Mouse (Mus musculus) embryonic facial prominence, embryonic 11.5 days (tissue): ENCODE data around the gene Nyx. TPM values are rescaled to one million over a fixed set of nuclear protein-coding genes. Genes with fewer than 3 reads are reported as not detected.
"Not testable (repeated sequence)": the region's sequence is repeated elsewhere in the genome, so short reads cannot be mapped to it uniquely, and the experiment has no call there.

ENCODE experiments used
- ATAC-seq: fragments of 200-750 bp; cut with Nextera tagmentation; replicated peaks from 2 replicates; pipeline ENCODE4 v1.8.0; 2017; ENCODE audit warnings: low read depth; ENCODE audit not compliant: insufficient number of reproducible peaks, low FRiP score, low TSS enrichment
- DNase-seq: peaks from one replicate; pipeline ENCODE4 v3.0.0-alpha.2; 2015; ENCODE audit warnings: low spot score
- H3K27ac ChIP-seq: fragments of 300-500 bp; sonication (generic); replicated peaks from 2 replicates; pipeline ENCODE4 v1.5.1; 2014; ENCODE audit warnings: mild to moderate bottlenecking, low read depth, low read length, control low read depth
- H3K27me3 ChIP-seq: fragments of 300-500 bp; sonication (generic); 2 replicates; pipeline ENCODE4 v1.6.1; 2014; ENCODE audit warnings: mild to moderate bottlenecking, low read length, moderate library complexity, mixed read lengths; ENCODE audit not compliant: control insufficient read depth, insufficient read depth
- H3K36me3 ChIP-seq: fragments of 300-500 bp; sonication (generic); replicated peaks from 2 replicates; pipeline ENCODE4 v1.6.1; 2014; ENCODE audit warnings: low read depth, mild to moderate bottlenecking, low read length, moderate library complexity, mixed read lengths; ENCODE audit not compliant: control insufficient read depth, insufficient read depth
- H3K4me1 ChIP-seq: fragments of 300-500 bp; sonication (generic); 2 replicates; pipeline ENCODE4 v1.6.1; 2014; ENCODE audit warnings: low read length, mixed read lengths; ENCODE audit not compliant: control insufficient read depth, insufficient read depth
- H3K4me2 ChIP-seq: fragments of 300-500 bp; sonication (generic); 2 replicates; pipeline ENCODE4 v1.6.1; 2014; ENCODE audit warnings: low read depth, mild to moderate bottlenecking, control low read depth, low read length, moderate library complexity
- H3K4me3 ChIP-seq: fragments of 300-500 bp; sonication (generic); 2 replicates; pipeline ENCODE4 v1.5.1; 2014; ENCODE audit warnings: low read depth, low read length, control low read depth
- H3K9ac ChIP-seq: fragments of 300-500 bp; sonication (generic); replicated peaks from 2 replicates; pipeline ENCODE4 v1.6.1; 2014; ENCODE audit warnings: mild to moderate bottlenecking, control low read depth, low read length
- H3K9me3 ChIP-seq: fragments of 300-500 bp; sonication (generic); replicated peaks from 2 replicates; pipeline ENCODE4 v1.6.1; 2016; ENCODE audit warnings: mild to moderate bottlenecking, low read length, inconsistent platforms, mixed read lengths; ENCODE audit not compliant: control insufficient read depth
- WGBS: fragments of 180-500 bp; shearing (Covaris S2); extraction: QIAGEN DNeasy Blood & Tissue Kit; methylation state at CpG from one replicate; pipeline ENCODE4 v1.1.7; 2014; 5-methylcytosine and 5-hydroxymethylcytosine counted together
- polyA plus RNA-seq: library from polyadenylated mRNA; unstranded; fragments of >200 nt; fragmentation: Nextera tagmentation; extraction: Ambion mirVana; gene quantifications from 2 replicates; pipeline ENCODE4 v1.2.1, GENCODE M21; 2014

The Nyx gene
- not detected in 2 replicates for polyA plus RNA-seq

GRCm38 (mm10) chrX:13465810-13466209, at the start of gene Nyx:
Nyx (plus strand) TSS chrX:13466110.
- H3K27ac ChIP-seq, result no peak within 1 kb of the TSS
- 0 out of 2 replicates have a peak, but pooled peaks cover 2% of the 10 kb centered on the region for H3K27me3 ChIP-seq
- H3K4me1 ChIP-seq, result no peaks in the 10 kb centered on the region
- WGBS, result 81% methylated on average over 3 of the region's 3 CpGs
- no peak within 1 kb of the TSS for H3K9ac ChIP-seq
- no peaks in the 10 kb centered on the region for H3K36me3 ChIP-seq
- H3K4me3 ChIP-seq, result no peak within 1 kb of the TSS
- no peak for ATAC-seq
- no peak for DNase-seq
- no peak within 1 kb of the TSS for H3K4me2 ChIP-seq
- H3K9me3 ChIP-seq, result no peaks in the 10 kb centered on the region

DNA sequence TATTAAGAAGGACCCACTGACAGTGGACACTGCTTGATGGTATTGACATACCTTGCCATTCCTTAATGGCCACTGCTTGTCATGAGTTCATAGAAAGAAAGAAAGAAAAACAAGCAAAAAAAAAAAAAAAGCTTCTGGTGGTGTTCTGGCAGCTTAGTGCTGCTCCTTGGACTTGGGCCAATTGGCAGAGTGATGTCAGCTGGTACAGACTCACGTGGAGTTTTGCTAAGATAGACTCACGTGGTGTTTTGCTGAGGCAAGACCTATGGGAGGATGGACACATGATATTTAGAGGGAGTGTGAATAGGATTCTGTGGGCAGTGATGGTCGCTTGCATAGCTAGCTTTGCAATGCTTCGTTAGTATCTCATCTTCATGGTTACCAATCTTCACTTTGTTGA, 43.9 kb upstream of the Nyx start:
- 78% methylated on average over 4 of the region's 4 CpGs for WGBS
- Histone ChIP-seq H3K36me3 (no peaks in the 10 kb centered on the region), H3K27ac (no peak overlapping the region), H3K4me2 (no peak overlapping the region), H3K9me3 (no peaks in the 10 kb centered on the region), H3K4me3 (no peak overlapping the region), H3K27me3 (no peaks in the 10 kb centered on the region), H3K4me1 (no peaks in the 10 kb centered on the region), H3K9ac (no peak overlapping the region)
- no peak for DNase-seq
- ATAC-seq, result no peak

DNA sequence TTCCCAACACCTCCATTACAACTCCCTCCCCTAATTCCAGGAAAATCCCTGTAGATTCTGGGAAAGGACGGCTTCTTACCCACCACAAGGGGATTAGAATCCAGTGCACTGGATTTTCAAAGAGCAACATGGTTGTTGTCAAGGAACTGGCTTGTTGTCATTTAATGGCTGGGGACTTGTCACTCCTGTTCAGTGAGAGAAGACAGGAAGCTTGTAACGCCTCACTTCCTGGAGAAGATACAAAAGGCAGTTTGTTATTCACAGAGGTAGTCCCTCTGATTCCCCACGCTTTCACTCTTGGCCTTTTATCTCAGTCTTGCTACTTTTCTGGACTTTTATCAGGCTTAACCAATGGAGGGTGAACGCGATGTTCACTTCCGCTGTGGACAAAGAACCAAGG, 34.5 kb upstream of the Nyx start:
- no peaks in the 10 kb centered on the region for H3K4me1 ChIP-seq
- no peaks in the 10 kb centered on the region for H3K9me3 ChIP-seq
- H3K36me3 ChIP-seq, result no peaks in the 10 kb centered on the region
- DNase-seq (no peak), ATAC-seq (no peak)
- H3K4me3 ChIP-seq, result no peak overlapping the region
- no peak overlapping the region for H3K9ac ChIP-seq
- WGBS, result 59% methylated on average over 6 of the region's 6 CpGs
- H3K27me3 ChIP-seq, result peaks cover 2% of the 10 kb centered on the region; the same call in 1 of the 2 replicates
- no peak overlapping the region for H3K4me2 ChIP-seq
- no peak overlapping the region for H3K27ac ChIP-seq

GRCm38 (mm10) chrX:13436042-13436441, 29.9 kb upstream of the Nyx start:
- not testable (repeated sequence) for H3K9ac ChIP-seq, H3K9me3 ChIP-seq, DNase-seq, H3K4me1 ChIP-seq, H3K36me3 ChIP-seq, H3K27ac ChIP-seq, ATAC-seq, H3K27me3 ChIP-seq, H3K4me3 ChIP-seq, H3K4me2 ChIP-seq
- WGBS, result 88% methylated on average over 2 of the region's 2 CpGs

DNA sequence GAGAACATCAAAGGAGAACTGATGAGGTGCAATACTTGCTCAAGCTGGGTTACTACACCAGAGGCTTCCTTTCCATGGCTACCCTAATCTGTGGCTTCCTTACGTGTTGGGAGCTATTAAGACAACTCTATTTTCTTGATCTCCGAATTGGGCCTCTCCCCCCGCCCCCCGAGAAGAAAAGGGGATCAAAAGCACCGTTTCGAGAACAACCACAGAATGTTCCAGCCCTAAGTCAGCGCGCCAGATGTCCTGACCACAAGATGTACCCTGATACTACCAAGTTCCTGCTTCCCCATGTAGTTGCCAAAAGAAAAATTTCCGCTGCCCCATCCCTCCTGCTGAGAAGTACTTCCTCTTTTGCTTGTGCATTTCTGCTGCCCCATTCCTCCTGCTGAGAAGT, 9.4 kb upstream of the Nyx start:
- not testable (repeated sequence) for H3K4me2 ChIP-seq, H3K9me3 ChIP-seq, ATAC-seq, H3K36me3 ChIP-seq, H3K4me3 ChIP-seq, DNase-seq, H3K9ac ChIP-seq, H3K27ac ChIP-seq, H3K4me1 ChIP-seq, H3K27me3 ChIP-seq
- WGBS, result 85% methylated on average over 9 of the region's 9 CpGs

GRCm38 (mm10) chrX:13458766-13459165, 7.1 kb upstream of the Nyx start:
- no peak overlapping the region for H3K27ac ChIP-seq
- no peaks in the 10 kb centered on the region for H3K36me3 ChIP-seq
- DNase-seq (no peak), ATAC-seq (no peak)
- no peak overlapping the region for H3K9ac ChIP-seq
- H3K4me2 ChIP-seq, result no peak overlapping the region
- no peak overlapping the region for H3K4me3 ChIP-seq
- no peaks in the 10 kb centered on the region for H3K4me1 ChIP-seq
- no peaks in the 10 kb centered on the region for H3K27me3 ChIP-seq
- WGBS, result 79% methylated on average over 1 of the region's 1 CpGs
- H3K9me3 ChIP-seq, result no peaks in the 10 kb centered on the region

DNA sequence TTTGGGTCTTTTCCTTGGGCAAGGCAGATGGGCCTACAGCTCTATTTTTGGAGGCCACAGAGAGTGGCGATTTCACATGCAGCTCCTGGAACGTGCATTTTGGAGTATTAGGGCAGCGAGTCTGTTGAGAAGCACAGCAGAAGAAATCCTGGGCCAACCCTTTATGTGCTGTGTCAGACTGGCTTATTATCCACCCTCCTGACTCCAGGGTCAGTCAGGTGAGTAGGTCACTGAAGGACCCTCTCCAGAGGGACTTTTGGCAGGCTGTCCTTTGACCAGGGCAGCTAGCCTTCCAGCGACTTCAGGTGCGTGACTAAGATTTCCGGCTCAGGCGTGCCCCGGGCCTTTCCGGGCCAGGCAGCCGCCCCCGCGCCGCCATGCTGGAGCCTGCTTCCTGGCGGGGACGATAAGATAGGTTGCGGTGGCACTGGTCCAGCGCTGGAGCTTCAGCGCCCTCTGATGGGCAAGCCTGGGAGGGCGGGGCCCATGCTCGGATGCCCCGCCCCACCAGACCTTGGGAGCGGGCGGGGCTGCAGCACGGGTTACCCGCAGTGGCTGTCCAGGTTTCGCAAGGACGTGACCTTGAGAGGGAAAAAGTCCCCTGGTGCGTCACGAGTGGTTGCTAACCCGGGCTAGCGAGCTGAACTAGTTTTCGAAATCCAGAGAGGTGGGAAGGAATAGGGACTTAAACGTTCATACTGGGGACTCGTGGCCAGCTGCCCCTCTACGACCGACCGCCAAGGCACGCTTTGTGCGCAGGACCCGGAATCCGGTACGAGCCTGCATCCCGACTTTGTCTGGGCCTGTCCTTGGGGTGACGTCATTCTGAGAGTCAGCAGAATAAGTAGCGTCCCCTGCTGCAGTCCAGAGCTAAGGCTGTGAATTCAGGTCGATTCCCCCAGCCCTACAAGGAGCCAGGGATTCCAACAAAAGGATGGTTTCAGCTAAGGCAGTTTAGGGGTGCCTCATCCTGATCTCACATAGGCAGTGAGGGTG, 4.3 kb upstream of the Nyx start:
- Histone ChIP-seq H3K27ac (no peak overlapping the region), H3K27me3 (no peaks in the 10 kb centered on the region), H3K9ac (peak overlapping the region; percentile 55), H3K36me3 (no peaks in the 10 kb centered on the region), H3K4me3 (peak overlapping the region; percentile 27), H3K4me1 (no peaks in the 10 kb centered on the region), H3K4me2 (peak overlapping the region; percentile 41), H3K9me3 (no peaks in the 10 kb centered on the region)
- ATAC-seq, result peak; percentile 95
- 20% methylated on average over 42 of the region's 46 CpGs for WGBS
- peak; percentile 87 for DNase-seq

DNA sequence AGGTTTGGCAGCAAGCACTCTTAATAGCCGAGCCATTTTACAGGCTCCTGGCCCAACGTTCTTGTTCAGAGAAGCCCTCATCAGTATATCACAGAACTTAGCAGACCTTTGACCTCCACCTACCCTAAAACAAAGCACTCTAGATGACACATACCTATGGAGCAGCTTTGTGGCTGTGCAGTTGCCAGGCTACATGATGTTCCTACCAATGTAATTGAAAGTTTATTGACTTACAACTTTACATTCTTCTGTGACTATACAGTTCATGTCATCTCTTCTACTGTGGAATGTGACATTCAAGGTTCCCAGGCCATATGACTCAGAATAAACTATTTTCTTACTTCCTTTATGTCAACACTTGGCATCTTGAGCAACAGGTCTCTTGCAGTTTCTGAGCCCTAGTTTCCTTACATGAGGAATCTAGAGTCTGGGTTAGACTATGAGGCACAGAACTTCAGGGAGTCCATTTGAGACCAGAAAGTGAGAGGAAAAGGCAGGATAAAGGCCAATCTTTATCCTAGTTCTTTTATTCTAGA, 2.9 kb upstream of the Nyx start:
- Histone ChIP-seq H3K4me2 (no peak overlapping the region), H3K9me3 (no peaks in the 10 kb centered on the region), H3K27me3 (0 out of 2 replicates have a peak, but pooled peaks cover 2% of the 10 kb centered on the region), H3K9ac (no peak overlapping the region), H3K36me3 (no peaks in the 10 kb centered on the region), H3K4me1 (no peaks in the 10 kb centered on the region), H3K4me3 (no peak overlapping the region), H3K27ac (no peak overlapping the region)
- no peak for ATAC-seq
- 75% methylated on average over 2 of the region's 2 CpGs for WGBS
- DNase-seq, result no peak
